Mouse (Mus musculus) brain, embryonic 14.5 days (tissue): ENCODE measurements at regions not wholly inside any gene's neighbourhood (a gene's known extent, or its start where the extent isn't known, plus 50 kb on each side); places are given as distances from the start of the nearest gene placed in this dataset.

Experiments used
- DNase-seq: peaks from one replicate; pipeline ENCODE4 v3.0.0-alpha.2; 2011; ENCODE audit warnings: low read depth
- CTCF ChIP-seq: fragments of 200-500 bp; IDR thresholded peaks from 2 replicates; pipeline ENCODE4 v1.5.1; 2012; ENCODE audit warnings: inconsistent platforms, mild to moderate bottlenecking, moderate library complexity, borderline replicate concordance; ENCODE audit not compliant: insufficient read depth, insufficient read length; ENCODE audit errors: extremely low read depth
- POLR2A ChIP-seq: fragments of 200-500 bp; IDR thresholded peaks from 2 replicates; pipeline ENCODE4 v1.6.1; 2012; ENCODE audit warnings: mild to moderate bottlenecking, inconsistent platforms, borderline replicate concordance; ENCODE audit not compliant: poor library complexity, insufficient read depth, insufficient read length, severe bottlenecking; ENCODE audit errors: extremely low read depth

DNA sequence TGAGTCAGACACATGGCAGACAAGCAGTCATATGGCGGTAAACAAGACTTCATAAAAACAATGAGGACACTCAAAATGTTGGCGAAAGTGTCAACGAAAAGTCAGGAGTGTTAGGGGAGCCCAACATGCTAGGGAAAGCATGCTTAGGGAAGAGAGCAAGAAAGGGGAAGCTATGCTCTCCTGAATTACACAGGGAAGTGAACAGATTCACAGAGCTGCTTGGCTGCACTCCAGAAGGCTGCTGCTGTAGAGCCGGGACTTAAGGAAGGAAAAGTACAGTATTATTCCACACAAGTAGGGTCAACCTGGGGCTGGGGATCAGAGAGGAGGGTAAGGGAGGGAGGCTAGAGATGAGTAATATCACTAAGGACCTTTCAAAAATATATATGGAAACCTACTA is 124.7 kb upstream of the Aco1 start:
- peak; percentile 77 for DNase-seq
- TF ChIP-seq POLR2A, result no peak
- no peak for TF ChIP-seq CTCF

DNA sequence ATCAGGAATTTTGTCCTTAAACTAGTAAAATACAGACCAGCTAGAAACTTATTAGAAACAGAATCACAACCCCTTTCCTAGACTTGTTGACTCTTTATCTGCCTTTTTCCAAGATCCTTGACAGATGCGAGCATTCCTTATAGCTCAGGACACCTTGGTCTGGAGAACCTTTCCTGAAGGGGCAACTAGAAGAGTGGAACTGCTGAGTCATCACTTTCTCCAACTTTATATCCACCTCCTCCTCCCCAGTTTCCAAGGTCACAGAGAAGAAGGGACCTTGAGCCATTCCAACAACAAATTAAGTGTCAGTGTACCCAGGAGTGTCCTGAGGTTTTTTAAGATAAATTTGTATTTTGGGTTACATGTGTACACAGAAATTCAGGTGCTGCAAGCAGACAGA is 111.5 kb upstream of the Aco1 start:
- DNase-seq, result no peak
- no peak for TF ChIP-seq POLR2A
- no peak for TF ChIP-seq CTCF

- DNase-seq, result no peak
- TF ChIP-seq POLR2A, result no peak
- TF ChIP-seq CTCF, result no peak
Observed at GRCm38 (mm10) chr4:40047846-40048245, 95.0 kb upstream of the Aco1 start.

- peak; percentile 36 for DNase-seq
- TF ChIP-seq POLR2A (no peak), CTCF (no peak)
Observed at GRCm38 (mm10) chr4:40049086-40049485, 93.8 kb upstream of the Aco1 start.

GRCm38 (mm10) chr4:40051848-40052247 is 91.0 kb upstream of the Aco1 start:
- TF ChIP-seq POLR2A (no peak), CTCF (no peak)
- no peak for DNase-seq

DNA sequence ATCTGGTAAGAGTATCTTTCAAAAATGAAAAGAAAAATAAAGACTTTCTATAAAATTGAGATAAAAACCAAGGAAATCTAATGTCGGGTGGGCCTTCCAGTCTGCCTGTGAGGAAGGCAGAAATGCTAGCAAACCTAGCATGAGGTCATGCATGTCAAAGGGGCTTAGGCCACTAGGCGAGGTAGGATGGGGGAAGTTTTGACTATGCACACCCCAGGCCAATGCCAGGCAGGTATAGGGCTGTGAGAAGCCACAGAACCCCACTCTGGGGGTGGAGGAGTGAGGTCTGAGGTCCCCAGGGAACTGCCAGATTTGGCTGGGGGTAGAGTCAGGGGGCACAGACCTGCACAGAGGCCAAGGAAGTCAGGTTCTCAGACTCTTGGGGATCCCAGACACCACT is 89.5 kb upstream of the Aco1 start:
- TF ChIP-seq POLR2A (no peak), CTCF (no peak)
- no peak for DNase-seq

DNA sequence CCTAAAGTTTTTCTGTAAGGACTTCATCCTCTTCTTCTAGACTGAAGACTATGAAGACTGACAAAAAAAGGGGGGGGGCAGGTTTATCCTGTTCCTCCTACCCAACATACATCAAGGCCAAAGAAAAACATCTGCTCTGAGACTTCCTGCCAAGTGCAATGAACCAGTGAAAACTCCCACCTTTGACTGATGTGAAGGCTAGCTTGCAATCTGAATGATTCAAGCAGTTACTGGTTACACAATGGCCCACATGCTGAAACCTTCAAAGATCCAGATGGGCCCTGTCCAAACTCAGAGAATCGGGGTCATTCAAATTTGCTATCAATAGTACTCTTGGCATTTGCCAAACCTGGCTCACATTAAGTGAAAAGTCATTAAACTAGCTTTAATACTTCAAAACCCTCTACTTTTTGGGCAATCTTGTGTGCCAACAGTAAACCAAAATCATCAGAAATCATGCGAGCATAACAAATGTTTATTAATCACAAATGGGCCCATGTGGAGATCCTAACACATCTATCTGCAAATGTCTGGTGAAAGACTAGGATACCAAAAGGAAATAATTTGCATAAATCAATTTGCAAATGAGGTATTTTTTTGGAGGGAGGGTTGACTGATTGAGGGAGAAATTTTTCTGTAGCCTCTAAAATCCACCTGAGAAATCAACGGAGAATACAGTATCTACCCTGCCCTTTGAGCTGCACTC is 79.0 kb upstream of the Aco1 start:
- DNase-seq, result peak; percentile 79
- TF ChIP-seq CTCF, result no peak
- TF ChIP-seq POLR2A, result no peak

DNA sequence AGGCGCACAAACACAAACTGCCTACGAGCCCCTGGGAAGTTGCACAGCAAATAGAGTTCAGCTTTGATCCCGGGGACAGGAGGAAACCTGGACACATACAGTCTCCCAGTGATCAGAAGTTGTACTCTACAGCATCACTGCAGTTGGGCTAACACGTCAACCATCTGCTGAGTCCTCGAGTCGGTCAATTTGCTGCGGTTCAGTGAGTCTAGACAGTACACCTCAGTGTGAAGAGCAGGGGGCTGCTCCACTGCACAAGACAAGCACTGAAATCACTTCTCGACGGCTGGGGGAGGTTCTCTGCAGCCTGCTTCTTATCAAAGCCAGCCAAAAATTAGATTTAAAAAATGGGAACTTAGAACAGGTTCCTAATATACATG is 78.4 kb upstream of the Aco1 start:
- peak; percentile 85 for DNase-seq

GRCm38 (mm10) chr4:40070959-40071634 is 71.8 kb upstream of the Aco1 start:
- TF ChIP-seq CTCF, result no peak
- peak; percentile 38 for DNase-seq

More for the DNA sequence above, 78.4 kb upstream of the Aco1 start:
- no peak for TF ChIP-seq CTCF
- no peak for TF ChIP-seq POLR2A

DNA sequence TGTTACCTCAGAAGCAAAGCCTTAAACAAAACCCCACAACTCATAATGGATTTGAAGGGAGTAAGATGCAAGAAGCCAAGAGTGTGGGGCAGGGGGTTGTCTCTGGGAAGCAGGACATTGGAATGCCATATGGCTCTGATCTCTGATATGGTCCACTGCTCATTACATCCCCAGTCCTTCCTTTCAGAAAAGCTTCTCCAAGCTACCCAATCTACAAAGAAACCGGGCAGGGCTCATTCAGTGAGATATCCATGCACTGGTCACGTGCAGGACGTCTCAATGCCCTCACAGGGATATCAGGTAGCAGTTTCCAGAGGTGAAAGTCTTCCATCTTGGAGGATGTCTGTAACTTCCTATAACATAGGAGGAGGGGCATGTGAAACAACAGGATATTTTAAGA is 61.8 kb upstream of the Aco1 start:
- no peak for DNase-seq
- TF ChIP-seq POLR2A, result no peak
- no peak for TF ChIP-seq CTCF

- TF ChIP-seq CTCF (no peak), POLR2A (no peak)
- peak; percentile 33 for DNase-seq
Observed at GRCm38 (mm10) chr4:40090295-40090694, 52.6 kb upstream of the Aco1 start.
